Mouse (Mus musculus): ENCODE data around the gene Iyd.
"Not testable (repeated sequence)": the region's sequence is repeated elsewhere in the genome, so short reads cannot be mapped to it uniquely, and the experiment has no call there.

Iyd gene

DNA sequence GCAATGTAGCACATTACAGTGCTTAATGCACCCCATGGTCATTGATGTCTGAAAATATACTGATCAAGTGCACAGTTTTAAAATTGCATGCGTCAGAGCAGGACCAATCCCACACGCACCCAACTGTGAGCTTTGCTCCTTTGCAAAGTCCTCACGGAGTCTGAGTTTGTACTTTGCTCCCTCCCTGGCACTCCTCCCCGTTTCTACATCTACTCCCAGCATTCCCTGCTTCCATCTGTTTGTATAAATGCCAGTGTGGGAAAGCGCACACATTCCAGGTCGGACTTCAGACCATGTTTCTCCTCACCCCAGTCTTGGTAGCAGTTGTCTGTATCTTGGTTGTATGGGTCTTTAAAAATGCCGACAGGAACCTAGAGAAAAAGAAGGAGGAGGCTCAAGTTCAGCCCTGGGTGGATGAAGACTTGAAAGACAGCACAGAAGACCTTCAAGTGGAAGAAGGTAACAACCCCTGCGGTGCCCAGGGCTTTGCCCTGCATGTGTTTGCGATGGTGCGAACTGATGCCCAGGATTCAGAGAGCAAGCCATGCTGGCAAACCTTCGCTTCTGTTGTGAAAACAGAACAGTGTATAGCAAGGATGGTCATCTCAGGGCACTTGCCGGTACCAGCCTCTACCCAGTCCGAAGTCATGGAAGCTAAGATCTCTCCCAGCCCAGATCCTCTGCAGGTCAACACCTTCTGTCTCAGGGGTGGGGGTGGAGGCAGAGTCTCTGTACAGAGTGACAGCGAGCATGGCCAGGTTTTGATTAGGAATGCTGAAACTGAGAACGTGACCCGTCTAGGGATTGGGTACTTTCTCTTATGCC lies at the start of gene Iyd:
Gene Iyd, plus strand, starts transcription at position 238 of the 825 bp plus-strand sequence.
- DNase-seq (ENCODE audit: low spot score in 2 of 2), result no peak

DNA sequence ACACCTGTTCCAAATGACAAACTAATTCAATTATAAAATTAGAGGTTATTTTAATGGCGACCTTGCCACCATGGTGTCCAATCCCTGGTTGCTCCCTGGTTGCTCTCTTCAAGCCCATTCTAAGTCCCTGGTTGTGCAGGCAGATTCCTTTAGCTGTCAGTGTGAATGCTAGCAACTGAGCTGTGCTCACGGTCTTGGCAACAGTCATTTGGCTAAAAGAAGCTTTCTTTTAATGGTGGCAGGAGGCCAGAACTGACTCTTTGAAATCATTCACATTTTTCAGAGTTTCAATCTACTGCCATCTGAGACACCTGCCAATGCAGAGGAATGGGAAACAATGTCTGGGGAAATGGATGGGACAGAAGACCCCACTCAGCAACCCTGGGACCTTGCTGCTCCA lies 43.2 kb upstream of the Iyd start:
- no peak for DNase-seq (ENCODE audit: low spot score in 2 of 2)

DNA sequence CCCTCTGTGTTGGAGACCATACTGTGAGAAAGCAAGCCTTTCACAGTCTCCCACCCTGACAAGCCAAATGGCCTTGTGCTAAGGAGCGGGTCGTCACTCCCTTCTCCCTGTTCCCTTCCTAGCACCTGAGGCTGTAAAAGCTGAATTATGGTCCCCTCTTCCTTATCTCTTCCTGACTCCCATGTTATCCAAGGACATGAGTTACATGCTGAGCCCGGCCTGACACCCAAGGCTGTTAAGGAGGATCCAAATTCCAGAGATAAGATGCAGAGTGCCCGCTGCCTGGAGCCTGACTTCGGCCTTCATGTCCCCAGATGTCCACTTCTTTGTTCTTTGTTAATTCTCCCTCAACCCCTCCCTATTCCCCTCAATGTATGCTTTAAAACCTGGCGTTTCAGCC lies 39.2 kb upstream of the Iyd start:
- not testable (repeated sequence) for DNase-seq (ENCODE audit: low spot score in 2 of 2)

- DNase-seq (ENCODE audit: low spot score in 2 of 2), result no peak
Measured at GRCm38 (mm10) chr10:3507484-3508221, 32.4 kb upstream of the Iyd start.

- no peak for DNase-seq (ENCODE audit: low spot score in 2 of 2)
Measured at GRCm38 (mm10) chr10:3508222-3508588, 31.8 kb upstream of the Iyd start.

DNA sequence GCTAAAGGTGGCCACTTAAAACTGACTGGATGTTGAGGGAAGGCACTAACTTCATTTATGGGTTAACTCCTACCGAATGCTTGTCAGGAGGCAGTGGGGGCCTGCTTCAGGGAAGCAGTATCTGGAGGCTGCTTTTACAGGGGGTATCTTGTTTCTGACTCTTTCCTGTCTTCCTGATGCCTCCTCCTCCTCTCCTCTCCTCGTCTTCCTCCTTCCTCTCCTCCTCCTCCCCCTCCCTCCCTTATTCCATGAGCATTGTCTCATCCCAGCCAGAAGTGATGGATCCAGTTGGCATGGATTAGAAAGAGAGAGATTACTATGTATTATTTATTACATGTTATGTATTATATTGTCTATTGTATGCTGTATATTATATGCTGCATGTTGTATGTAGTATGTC lies 31.3 kb upstream of the Iyd start:
- no peak for DNase-seq (ENCODE audit: low spot score in 2 of 2)

GRCm38 (mm10) chr10:3509663-3510277 lies 30.3 kb upstream of the Iyd start:
- no peak for DNase-seq (ENCODE audit: low spot score in 2 of 2)

DNA sequence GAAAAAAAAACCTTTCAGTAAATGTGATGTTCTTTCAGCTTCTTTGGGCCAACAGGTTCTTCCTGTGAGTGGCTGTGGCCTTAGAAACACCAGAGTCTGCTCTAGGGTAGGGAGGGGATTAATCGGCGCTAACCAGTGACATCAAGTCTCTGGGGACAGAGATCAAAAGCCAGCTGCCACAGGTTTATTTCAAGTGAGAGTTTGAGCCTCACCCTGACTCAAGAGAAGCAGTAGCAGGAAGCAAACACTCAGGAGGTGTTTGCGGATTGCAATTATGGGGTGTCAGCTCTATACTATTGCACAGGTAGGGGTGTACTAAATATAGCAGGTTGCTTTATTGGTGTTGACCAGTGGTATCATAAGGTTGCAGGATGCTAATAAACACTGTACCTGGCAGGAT lies 29.6 kb upstream of the Iyd start:
- no peak for DNase-seq (ENCODE audit: low spot score in 2 of 2)

GRCm38 (mm10) chr10:3511401-3511800 lies 28.6 kb upstream of the Iyd start:
- no peak for DNase-seq (ENCODE audit: low spot score in 2 of 2)

DNA sequence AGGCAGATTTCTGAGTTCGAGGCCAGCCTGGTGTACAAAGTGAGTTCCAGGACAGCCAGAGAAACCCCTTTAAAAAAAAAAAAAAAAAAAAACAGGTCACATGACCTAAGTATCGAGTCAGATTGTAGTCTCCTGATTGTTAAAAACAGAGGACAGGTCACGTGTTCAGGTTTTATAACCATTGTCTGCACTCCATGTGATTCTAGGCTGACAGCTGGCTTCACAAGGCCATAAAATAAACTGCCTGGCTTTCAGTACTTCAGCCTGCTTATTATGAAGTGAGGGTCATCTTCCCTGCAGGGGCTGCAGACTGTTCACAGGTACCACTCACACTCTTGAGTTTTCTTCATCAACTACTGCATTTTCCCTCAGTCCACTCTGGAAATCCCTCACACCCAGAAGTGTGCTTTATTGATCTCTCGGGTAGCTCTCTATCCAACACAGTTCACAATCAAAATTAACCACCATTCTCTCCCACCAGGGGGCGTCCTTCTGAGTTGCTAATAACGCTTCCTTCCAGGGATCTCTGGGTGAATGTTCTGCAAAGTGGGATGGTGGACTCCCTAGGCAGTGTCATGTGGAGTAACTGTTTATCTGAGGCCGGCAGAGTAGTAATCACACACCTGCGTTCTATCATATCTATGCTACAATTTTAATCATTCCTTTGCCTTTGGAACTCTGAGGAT lies 27.3 kb upstream of the Iyd start:
- no peak for DNase-seq (ENCODE audit: low spot score in 2 of 2)

GRCm38 (mm10) chr10:3513947-3514346 lies 26.1 kb upstream of the Iyd start:
- DNase-seq (ENCODE audit: low spot score in 2 of 2), result no peak

- no peak for DNase-seq (ENCODE audit: low spot score in 2 of 2)
Measured at GRCm38 (mm10) chr10:3514634-3515033, 25.4 kb upstream of the Iyd start.

- DNase-seq (ENCODE audit: low spot score in 2 of 2), result no peak
Measured at GRCm38 (mm10) chr10:3516442-3516841, 23.6 kb upstream of the Iyd start.

- no peak for DNase-seq (ENCODE audit: low spot score in 2 of 2)
Measured at GRCm38 (mm10) chr10:3523044-3523793, 16.8 kb upstream of the Iyd start.

- DNase-seq (ENCODE audit: low spot score in 2 of 2), result no peak
Measured at GRCm38 (mm10) chr10:3524513-3524912, 15.5 kb upstream of the Iyd start.

GRCm38 (mm10) chr10:3525420-3526019 lies 14.5 kb upstream of the Iyd start:
- DNase-seq (ENCODE audit: low spot score in 2 of 2), result no peak

DNA sequence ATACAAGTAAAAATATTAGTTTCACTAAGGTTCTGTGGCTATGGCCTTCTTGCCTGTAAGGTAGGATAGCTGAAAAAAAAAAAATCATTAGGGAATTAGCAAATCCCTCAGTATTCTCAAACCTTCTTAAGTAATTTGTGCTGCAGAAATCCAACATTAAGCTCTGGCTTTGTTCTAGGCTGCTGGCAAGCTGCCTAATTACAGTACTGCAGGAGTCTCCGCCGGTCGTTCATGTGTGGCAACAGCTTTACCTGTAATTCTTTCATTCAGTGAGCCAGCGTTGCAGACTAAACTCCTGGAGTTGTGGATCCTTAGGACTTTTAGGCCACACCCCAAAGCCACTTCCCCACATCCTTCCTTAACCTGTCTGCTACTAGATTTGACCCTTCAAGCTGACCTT lies 10.2 kb upstream of the Iyd start:
- DNase-seq (ENCODE audit: low spot score in 2 of 2), result no peak

- DNase-seq (ENCODE audit: low spot score in 2 of 2), result no peak
Measured at GRCm38 (mm10) chr10:3530661-3531060, 9.4 kb upstream of the Iyd start.

DNA sequence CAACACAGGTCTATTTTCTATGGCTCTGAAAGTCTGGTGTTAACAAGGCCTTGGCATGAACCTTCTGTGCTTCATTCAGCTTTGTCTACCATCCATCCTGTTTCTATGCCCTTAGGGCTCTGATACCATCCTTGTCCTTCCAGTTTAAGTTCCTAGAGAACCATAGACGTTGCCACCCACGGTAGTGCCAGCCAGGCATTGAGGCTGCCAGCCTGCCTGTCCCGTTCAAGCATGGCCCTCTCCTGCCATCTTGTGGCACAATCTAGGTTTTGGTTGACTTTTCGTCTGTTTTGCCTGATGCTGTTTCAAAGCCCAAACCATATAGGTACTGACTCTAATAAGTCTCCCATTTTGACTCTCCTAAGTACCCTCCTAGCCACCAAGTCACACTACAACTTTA lies 8.7 kb upstream of the Iyd start:
- DNase-seq (ENCODE audit: low spot score in 2 of 2), result no peak

GRCm38 (mm10) chr10:3534445-3534844 lies 5.6 kb upstream of the Iyd start:
- no peak for DNase-seq (ENCODE audit: low spot score in 2 of 2)

GRCm38 (mm10) chr10:3536361-3536760 lies 3.7 kb upstream of the Iyd start:
- no peak for DNase-seq (ENCODE audit: low spot score in 2 of 2)
